Mouse (Mus musculus): ENCODE results near the gene H2-T3.
A peak's percentile ranks its signal among the peaks of the same experiment; 100 is the strongest.
"Not testable (repeated sequence)": the region's sequence is repeated elsewhere in the genome, so short reads cannot be mapped to it uniquely, and the experiment has no call there.

H2-T3 gene

DNA sequence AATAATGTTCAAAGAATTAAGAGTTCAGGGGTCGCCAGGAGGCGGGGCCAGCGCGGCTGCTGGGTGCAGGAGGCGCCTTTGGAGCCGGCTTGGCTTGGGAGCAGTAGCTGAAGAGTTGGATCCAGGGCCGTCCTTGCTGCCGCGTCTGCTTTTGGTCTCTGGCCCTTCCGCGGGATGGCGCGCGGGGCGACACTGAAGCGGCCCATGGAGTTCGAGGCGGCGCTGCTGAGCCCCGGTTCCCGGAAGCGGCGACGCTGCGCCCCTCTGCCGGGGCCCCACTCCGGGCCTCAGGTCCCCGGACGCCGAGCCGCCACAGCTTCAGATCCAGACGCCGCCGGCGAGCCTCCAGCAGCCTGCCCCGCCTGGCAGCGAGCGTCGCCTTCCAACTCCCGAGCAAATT is 11.1 kb downstream of the H2-T3 start:
- peak; percentile 34; the same call in 1 of the 2 replicates for ATAC-seq (ENCODE audit: low TSS enrichment)

DNA sequence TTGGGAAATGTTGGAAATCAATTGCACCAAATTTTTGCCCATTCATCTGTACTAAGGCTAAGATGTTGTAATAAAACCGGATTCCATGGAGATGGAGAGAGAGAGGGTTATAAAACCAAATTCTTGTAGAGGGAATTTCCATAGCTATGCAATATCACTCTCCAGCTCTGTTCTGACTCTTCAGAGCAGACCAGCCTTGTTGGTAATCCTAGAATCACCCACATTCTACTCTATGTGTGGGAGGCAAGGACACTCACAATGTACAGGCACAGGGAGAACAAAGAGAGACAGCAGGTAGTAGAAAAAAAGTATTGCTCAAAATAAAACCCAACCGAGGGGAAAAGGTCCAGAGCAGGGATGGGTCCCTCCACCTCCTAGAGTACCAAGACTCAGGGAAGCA is 14.0 kb downstream of the H2-T3 start:
- ATAC-seq (ENCODE audit: low TSS enrichment), result peak; percentile 92

DNA sequence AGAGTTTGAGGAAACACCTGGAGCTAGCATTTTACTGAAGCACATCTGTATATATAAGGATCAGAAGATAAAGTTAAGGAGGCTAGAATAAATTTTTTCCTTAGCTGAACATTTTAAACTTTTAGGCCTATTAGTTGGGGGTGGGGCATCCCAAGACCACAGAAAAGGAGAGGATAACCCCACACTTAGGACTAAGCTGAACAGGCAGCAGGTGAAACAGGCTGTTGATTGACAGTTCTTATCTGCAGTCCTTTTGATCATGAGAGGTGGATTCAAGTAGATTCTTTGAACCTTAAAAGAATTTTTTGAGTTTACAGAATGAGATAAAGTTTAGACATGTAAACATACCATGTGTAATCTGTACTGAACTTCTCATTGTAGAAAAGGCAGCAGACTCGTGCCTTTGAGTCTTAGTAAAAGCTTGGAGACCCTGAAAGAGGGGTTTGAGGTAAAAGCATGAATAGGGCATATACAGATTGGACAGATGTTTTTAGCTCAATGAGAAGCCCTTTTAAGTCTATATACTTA is 19.7 kb downstream of the H2-T3 start:
- no peak for ATAC-seq (ENCODE audit: low TSS enrichment)

DNA sequence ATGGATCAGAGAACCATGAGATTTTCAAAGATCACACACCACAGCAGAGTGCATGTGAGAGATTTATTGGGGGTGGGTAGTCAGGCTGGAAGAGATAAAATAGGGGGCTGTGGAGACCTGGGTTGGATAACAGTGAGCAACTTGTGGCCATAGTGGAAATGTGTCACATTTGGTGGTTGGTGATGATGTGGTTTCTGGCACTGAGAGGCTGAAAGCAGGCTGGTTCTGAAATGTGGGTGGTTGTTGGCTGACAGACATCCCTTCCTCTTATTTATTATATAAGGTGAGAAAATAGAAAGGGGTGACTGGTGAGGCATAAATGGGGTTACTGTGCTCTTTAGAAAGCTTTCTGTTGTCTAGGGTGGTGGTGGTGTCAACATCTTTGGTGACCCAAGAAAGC is 20.3 kb downstream of the H2-T3 start:
- no peak for ATAC-seq (ENCODE audit: low TSS enrichment)

DNA sequence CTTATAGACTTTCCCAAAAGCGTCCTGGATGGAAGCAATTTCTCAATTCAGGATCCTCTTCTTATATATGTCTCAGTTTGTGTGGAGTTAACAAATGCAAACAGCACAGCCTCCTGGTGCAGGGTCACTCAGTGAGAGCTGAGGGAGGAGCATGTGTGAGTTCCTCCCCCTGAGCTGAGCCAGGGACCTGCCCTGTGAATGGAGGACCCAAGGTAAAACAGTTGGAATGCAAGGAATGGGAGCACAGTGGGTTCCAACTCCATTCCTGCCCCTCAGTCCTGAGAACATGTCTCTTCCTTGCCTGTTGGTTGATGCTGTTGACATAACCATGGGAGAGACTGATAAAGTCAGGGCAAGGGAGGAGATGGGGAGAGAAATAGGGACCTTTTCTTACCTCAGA is 21.0 kb downstream of the H2-T3 start:
- not testable (repeated sequence) for ATAC-seq (ENCODE audit: low TSS enrichment)

DNA sequence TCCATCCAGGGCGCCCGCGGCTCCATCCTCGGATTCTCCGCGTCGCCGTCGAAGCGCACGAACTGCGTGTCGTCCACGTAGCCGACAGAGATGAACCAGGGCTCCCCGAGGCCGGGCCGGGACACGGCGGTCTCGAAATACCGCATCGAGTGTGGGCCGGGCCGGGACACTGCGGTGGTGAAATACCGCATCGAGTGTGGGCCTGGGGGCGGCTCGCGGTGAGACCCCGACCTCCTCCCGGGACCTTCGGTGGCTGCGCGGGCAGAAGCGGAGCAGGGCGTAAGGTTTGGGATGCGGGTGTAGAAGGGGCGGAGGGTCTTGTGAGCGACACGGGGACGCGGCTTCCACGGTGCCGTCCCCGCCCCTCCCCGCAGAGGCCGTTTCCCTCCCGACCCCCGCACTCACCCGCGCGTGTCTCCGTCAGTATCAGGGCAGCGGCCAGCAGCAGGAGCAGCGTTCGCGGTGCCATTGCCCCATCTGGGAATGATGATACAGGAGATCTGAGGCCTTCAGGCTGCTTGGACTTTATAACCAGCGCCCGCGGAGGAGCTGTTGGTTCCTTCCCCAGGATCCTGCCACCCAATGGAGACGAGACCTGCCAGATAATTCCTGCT is 21.9 kb downstream of the H2-T3 start, which contains the start of gene Gm8909:
Gene Gm8909, minus strand, starts transcription at position 499 of the 614 bp plus-strand sequence.
- no peak for ATAC-seq (ENCODE audit: low TSS enrichment)

DNA sequence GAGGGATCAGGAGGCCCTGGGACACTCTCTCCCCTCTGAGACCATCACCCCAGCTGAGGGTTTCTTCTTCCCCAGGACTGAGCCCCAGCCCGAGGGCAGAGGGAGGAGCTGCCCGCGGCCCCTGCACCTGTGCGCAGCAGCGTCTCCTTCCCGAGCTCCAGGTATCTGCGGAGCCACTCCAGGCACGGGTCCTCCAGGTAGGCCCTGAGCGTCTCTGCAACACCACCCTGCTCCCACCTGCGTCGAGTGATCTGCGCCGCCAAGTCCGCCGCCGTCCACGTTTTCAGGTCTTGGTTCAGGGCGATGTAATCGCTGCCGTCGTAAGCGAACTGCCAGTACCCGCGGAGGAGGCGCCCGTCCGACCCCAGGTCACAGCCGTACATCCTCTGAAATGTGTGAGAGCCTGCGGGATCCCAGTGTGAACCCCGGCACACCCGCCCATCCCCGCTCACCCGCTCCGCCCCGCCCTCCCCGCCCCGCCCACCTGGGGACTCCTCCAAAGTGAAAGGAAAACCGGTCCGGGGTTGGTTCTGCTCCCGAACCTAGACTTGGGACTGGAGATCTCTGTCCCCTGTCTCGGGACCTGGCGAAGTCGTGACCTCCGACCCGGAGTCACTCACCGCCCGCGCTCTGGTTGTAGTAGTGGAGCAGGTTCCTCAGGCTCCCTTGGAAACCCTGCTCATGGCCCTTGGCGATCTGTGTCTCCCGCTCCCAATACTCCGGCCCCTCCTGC is 22.6 kb downstream of the H2-T3 start:
- ATAC-seq (ENCODE audit: low TSS enrichment), result no peak

DNA sequence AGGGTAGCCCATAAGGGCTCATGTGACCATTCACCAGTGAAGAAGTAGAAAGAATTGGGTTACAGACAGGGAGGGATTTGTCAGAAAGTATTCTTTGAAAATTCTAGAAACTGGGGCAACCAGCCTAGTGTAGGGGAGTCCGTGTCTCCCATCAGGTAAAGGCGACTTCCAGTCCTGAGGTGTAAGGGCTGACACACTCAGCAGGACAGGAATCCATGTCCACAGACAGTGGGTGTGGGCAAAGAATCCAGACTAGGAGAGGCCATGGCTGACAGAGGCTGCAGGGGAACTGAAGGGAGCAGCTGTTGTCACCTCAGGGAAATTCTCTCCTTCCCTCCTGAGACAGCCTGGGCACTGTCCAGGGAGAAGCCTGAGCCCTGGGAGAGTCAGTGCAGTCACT is 23.2 kb downstream of the H2-T3 start:
- not testable (repeated sequence) for ATAC-seq (ENCODE audit: low TSS enrichment)

DNA sequence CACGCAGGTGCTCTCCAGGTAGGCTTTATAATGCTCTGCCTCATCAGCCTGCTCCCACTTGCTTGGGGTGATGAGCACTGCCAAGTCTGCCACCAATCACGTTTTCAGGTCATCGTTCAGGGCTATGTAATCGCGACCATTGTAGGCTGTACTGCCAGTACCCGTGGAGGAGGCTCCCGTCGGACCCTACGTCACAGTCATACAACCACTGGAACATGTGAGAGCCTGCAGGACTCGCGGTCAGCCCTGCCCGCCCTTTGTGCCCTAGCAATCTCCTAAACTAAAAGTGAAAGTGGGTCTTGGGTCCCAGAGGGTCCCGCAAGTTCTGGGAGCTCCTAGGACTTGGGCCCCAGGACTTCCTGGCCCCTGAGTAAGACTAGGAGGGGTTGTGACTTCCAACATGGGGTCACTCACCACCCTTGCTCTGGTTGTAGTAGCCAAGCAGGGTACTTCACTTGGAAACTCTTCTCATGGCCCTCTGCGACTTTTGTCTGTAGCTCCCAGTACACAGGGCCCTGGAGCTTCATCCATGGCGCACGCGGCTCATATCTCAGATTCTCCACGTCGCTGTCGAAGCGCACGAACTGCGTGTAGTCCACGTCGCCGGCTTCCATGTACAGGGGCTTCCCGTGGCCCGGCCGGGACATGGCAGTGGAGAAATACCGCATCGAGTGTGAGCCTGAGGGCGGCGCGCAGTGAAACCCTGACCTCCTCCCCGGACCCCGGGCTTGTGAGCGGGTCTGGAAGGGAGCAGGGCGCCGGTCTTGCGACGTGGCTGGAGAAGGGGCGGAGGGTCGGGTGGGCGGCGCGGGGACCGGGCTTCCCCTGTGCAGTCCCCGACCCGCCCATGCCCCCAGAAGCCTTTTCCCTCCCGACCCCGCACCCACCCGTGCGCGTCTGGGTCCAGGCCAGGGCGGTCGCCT is 28.7 kb downstream of the H2-T3 start:
- ATAC-seq (ENCODE audit: low TSS enrichment), result no peak

DNA sequence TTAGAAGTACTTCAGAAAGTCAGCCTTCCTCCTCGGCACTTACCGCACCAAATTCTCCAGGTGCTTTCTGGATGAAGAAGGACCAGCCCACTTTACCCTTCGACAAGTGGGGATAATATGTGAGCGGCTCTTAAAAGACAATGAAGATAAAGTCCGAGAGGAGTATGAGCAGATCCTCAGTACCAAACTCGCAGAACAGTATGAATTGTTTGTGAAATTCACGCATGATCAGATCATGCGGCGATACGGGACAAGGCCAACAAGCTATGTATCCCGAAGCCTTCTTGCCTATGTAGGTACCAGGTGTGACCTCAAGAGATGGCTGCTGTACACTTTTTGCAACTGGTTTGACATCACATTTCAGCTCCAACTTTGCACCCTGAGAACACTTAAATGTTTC is 31.8 kb downstream of the H2-T3 start:
- ATAC-seq (ENCODE audit: low TSS enrichment), result not testable (repeated sequence)

DNA sequence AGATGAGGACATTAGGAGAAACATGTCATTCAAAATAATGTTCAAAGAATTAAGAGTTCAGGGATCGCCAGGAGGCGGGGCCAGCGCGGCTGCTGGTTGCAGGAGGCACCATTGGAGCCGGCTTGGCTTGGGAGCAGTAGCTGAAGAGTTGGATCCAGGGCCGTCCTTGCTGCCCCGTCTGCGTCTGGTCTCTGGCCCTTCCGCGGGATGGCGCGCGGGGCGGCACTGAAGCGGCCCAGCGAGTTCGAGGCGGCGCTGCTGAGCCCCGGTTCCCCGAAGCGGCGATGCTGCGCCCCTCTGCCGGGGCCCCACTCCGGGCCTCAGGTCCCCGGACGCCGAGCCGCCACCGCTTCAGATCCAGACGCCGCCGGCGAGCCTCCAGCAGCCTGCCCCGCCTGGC is 32.3 kb downstream of the H2-T3 start:
- not testable (repeated sequence) for ATAC-seq (ENCODE audit: low TSS enrichment)

DNA sequence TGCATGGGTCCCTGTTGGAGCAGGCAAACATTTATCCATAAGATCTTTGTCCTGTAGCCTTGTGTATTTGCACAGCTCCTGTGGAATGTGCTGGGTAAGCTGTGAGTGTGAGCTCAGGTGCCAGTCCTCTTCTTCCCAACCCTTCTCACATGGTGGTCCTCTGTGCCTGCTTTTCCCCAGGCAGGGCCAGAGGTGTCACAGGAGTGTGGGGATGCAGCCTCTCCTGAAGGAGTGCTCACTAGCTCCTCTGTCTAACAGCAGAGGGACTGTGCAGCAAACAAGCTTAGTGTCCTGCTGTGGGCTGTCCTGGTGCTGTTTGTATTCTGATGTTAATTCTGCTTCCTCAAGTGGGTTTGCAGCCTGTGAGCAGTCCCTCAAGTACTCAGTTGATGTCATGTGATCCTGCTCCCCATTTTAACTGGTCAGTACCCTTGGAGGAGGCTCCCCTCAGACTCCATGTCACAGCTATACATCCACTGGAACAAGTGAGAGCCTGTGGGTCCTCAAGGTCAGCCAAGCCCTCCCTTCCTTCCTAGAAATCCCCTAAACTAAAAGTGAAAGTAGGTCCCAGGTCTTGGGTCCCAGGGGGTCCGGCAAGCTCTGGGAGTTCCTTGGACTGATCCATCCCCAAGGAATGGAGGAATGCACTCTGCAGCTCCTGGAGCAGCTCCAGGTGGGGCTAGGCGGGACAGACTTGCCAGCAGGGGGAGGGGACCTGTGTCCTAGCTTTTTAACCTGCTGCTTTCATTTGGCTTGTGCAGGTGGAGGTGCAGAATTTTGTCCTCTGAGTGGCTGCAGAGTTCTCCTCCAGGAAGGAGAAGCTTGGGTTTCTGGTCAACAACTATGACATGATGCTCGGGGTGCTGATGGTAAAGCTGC is 35.6 kb downstream of the H2-T3 start:
- no peak for ATAC-seq (ENCODE audit: low TSS enrichment)

DNA sequence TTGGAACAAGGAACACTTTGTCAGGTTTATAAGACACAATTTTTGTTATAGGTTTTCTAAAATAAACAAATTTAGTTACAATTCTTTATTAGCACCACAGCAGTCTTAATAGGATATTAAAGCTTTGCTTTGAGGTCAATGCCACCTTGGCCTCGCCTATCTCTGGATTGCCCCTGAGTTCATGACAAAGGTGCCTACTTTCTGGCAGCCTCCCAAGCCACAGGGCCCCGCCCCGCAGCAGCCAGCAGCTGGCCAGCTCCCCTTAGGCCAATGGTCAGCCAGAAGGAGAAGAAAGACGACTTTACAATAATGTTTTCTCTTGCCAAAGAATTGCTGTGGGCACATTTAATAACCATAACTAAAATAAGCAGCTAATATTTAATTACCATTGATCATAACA is 38.9 kb downstream of the H2-T3 start:
- not testable (repeated sequence) for ATAC-seq (ENCODE audit: low TSS enrichment)

DNA sequence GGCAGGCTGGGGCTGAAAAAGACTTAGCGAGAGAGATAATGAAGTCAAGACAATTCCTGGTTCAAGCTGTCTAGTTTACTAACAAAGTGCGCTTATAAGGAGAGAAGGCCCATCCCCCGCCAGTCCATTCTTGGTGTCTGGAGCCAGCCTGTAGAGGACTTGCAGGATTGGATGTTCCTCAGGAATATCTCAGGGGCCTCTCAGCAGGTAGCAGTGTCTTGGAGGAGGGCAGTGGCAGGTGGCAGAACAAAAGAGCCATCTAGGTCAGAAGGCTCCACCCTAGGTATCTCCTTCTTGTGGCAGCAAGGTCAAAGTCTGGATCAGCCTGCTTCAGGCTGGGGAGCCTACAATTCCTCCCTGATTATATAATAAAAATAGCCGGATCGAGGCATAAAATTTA is 41.6 kb downstream of the H2-T3 start:
- not testable (repeated sequence) for ATAC-seq (ENCODE audit: low TSS enrichment)

DNA sequence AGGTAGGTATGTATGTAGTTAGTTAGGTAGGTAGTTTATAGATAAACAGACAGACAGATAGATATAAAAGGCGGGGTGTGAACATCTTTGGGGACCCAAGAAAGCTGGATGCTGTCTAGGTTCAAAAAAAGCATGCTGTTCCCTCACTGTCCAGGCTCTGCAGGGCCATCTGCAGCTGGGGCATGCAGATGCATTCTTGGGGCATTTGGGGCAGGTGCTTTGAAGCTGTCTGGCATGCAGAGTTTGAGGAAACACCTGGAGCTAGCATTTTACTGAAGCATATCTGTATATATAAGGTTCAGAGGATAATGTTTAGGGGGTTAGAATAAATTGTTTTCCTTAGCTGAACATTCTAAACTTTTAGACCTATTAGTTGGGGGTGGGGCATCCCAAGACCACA is 43.1 kb downstream of the H2-T3 start:
- ATAC-seq (ENCODE audit: low TSS enrichment), result not testable (repeated sequence)

DNA sequence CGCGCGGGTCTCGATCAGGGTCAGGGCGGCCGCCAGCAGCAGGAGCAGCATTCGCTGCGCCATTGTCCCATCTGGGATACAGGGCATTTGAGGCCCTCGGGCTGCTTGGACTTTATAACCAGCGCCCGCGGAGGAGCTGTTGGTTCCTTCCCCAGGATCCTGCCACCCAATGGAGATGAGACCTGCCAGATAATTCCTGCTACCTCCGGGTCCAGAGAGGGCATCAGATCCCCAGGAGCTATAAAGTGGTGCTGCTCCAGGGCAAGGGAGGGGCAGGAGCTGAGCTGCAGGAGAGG is 44.3 kb downstream of the H2-T3 start:
- not testable (repeated sequence) for ATAC-seq (ENCODE audit: low TSS enrichment)

DNA sequence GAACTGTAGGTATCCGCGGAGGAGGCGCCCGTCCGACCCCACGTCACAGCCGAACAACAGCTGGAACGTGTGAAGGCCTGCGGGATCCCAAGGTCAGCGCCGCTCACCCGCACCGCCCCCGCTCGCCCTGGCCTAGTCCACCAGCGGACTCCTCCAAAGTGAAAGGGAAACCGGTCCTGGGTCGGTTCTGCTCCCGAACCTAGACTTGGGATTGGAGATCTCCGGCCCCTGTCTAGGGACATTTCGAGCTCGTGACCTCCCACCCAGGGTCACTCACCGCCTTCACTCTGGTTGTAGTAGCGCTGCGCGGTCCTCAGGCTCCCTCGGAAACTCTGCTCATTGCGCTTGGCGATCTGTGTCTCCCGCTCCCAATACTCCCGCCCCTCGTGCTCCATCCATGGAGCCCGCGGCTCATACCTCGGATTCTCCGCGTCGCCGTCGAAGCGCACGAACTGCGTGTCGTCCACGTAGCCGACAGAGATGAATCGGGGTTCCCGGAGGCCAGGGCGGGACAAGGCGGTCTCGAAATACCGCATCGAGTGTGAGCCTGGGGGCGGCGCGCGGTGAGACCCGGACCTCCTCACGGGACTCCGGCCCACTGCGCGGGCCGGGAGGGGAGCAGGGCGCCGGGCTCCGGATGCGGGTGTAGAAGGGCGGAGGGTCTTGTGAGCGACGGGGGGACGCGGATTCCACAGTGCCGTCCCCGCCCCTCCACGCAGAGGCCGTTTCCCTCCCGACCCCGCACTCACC is 44.8 kb downstream of the H2-T3 start:
- no peak for ATAC-seq (ENCODE audit: low TSS enrichment)

DNA sequence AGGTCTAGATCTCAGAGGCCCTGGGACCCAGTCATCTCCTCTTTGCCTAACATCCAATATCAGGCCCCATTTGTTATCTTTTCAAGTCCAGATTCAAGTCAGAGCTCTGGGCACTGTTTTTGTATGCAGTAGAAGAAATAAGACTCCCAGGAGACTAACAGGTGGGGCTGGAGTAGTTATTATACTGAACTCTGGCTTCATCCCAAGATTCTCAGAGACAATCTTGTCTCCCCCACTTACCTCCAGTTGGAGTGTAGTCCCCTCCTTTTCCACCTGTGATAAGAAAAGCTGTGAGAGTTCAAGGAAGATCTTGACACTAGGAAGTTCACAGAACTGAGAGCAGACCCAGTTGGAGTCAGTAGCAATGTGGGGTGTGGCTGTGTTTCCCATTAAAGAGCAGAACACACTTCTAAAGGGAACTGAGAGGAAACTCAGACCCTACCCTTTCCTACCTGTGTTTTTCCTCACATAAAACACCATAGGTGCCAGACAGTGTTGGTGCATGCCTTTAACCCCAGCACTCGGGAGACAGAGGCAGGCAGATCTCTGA is 53.7 kb downstream of the H2-T3 start:
- not testable (repeated sequence) for ATAC-seq (ENCODE audit: low TSS enrichment)

All from frontal cortex, adult (tissue).